Mouse (Mus musculus) liver, embryonic 14.5 days (tissue): ENCODE measurements at regions not wholly inside any gene's neighbourhood (a gene's known extent, or its start where the extent isn't known, plus 50 kb on each side); places are given as distances from the start of the nearest gene placed in this dataset.

Source experiments
- ATAC-seq: fragments of 200-750 bp; cut with Nextera tagmentation; 2 replicates; pipeline ENCODE4 v1.8.0; 2017; ENCODE audit warnings: moderate number of reproducible peaks, mild to moderate bottlenecking, moderate library complexity; ENCODE audit not compliant: insufficient read depth
- DNase-seq, 3 experiments: peaks; one replicate each; pipeline ENCODE4 v3.0.0-alpha.2; 2012 to 2013; ENCODE audit warnings: low read depth in 3 of 3, low spot score in 3 of 3
- H3K27ac ChIP-seq: fragments of 300-500 bp; sonication (generic); 2 replicates; pipeline ENCODE4 v1.5.1; 2014; ENCODE audit warnings: moderate library complexity, mild to moderate bottlenecking, control low read depth, inconsistent platforms
- H3K27me3 ChIP-seq: fragments of 300-500 bp; sonication (generic); 2 replicates; pipeline ENCODE4 v1.6.1; 2014; ENCODE audit warnings: mild to moderate bottlenecking, low read length, moderate library complexity; ENCODE audit not compliant: control insufficient read depth, insufficient read depth
- H3K36me3 ChIP-seq: fragments of 300-500 bp; sonication (generic); replicated peaks from 2 replicates; pipeline ENCODE4 v1.6.1; 2014; ENCODE audit warnings: low read depth; ENCODE audit not compliant: control insufficient read depth, insufficient read depth
- H3K4me1 ChIP-seq, 2 experiments: fragments of 200-500 bp in 1 of 2; fragments of 300-500 bp in 1 of 2; sonication (generic) in 1 of 2; replicated peaks; 2 replicates each; pipeline ENCODE4 v1.6.1; 2012 to 2014; ENCODE audit warnings: antibody characterized with exemption in 1 of 2, inconsistent platforms in 1 of 2, low read length in 1 of 2; ENCODE audit not compliant: control insufficient read depth in 2 of 2, insufficient read depth in 2 of 2
- H3K4me2 ChIP-seq: fragments of 300-500 bp; sonication (generic); 2 replicates; pipeline ENCODE4 v1.6.1; 2014; ENCODE audit warnings: low read depth, mild to moderate bottlenecking, control low read depth, moderate library complexity
- H3K4me3 ChIP-seq, 2 experiments: fragments of 200-500 bp in 1 of 2; fragments of 300-500 bp in 1 of 2; sonication (generic) in 1 of 2; 2 replicates each; pipeline ENCODE4 v1.5.1; 2012 to 2014; ENCODE audit warnings: low read depth in 2 of 2, low read length in 2 of 2, mild to moderate bottlenecking in 2 of 2, control low read depth in 1 of 2, inconsistent platforms in 1 of 2, moderate library complexity in 1 of 2; ENCODE audit not compliant: insufficient read depth in 1 of 2
- H3K9ac ChIP-seq: fragments of 300-500 bp; sonication (generic); replicated peaks from 2 replicates; pipeline ENCODE4 v1.6.1; 2014; ENCODE audit warnings: mild to moderate bottlenecking, control low read depth, moderate library complexity
- H3K9me3 ChIP-seq: fragments of 300-500 bp; sonication (generic); 2 replicates; pipeline ENCODE4 v1.6.1; 2016; ENCODE audit warnings: low read length, mixed read lengths; ENCODE audit not compliant: control insufficient read depth
- CTCF ChIP-seq: IDR thresholded peaks from 2 replicates; pipeline ENCODE4 v1.5.1; 2016; ENCODE audit warnings: antibody characterized with exemption, low read depth, control low read depth
- EP300 ChIP-seq: IDR thresholded peaks from 2 replicates; pipeline ENCODE4 v1.6.1; 2016; ENCODE audit warnings: antibody characterized with exemption, low read depth
- WGBS: fragments of 180-500 bp; shearing (Covaris S2); extraction: QIAGEN DNeasy Blood & Tissue Kit; methylation state at CpG from one replicate; pipeline ENCODE4 v1.1.7; 2014; ENCODE audit not compliant: insufficient replicate concordance; 5-methylcytosine and 5-hydroxymethylcytosine counted together

DNA sequence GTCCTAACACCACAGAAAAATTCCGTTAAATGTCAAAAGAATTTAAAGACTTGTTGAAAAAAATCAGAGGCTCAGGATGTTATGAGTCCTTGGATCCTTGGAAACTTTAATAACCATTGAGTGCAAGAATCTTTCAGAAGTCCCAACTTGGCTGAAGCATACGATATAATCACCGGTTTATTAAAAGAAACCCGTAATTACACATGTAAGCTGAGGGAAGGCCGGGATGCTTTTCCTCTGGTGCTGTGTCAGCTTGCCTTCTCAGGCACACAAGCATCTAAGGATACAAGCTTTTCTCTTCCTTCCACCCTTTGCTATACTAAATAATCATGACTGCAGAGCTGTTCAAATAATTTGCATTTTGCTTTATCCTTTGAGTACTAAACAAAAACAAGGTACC lies 160.4 kb upstream of the Pabpc6 start:
- Histone ChIP-seq H3K36me3 (no peaks in the 10 kb centered on the region), H3K27me3 (no peaks in the 10 kb centered on the region), H3K4me1 (no peaks in the 10 kb centered on the region), H3K9me3 (no peaks in the 10 kb centered on the region), H3K4me2 (no peak overlapping the region), H3K27ac (no peak overlapping the region), H3K4me3 (no peak overlapping the region), H3K9ac (no peak overlapping the region)
- no peak for DNase-seq
- 74% methylated on average over 5 of the region's 5 CpGs for WGBS
- TF ChIP-seq CTCF (no peak), EP300 (no peak)
- no peak for ATAC-seq

GRCm38 (mm10) chr17:9821358-9821757 lies 151.8 kb upstream of the Pabpc6 start:
- H3K27me3 ChIP-seq: no peaks in the 10 kb centered on the region
- 69% methylated on average over 4 of the region's 4 CpGs for WGBS
- H3K4me1 ChIP-seq: no peaks in the 10 kb centered on the region
- no peak for TF ChIP-seq CTCF
- H3K9me3 ChIP-seq: no peaks in the 10 kb centered on the region
- H3K36me3 ChIP-seq: no peaks in the 10 kb centered on the region
- no peak overlapping the region for H3K9ac ChIP-seq
- H3K4me2 ChIP-seq: no peak overlapping the region
- ATAC-seq (no peak), DNase-seq (no peak)
- no peak overlapping the region for H3K27ac ChIP-seq
- no peak overlapping the region for H3K4me3 ChIP-seq

- Histone ChIP-seq H3K9ac (no peak overlapping the region), H3K4me3 (no peak overlapping the region), H3K36me3 (no peaks in the 10 kb centered on the region), H3K27me3 (no peaks in the 10 kb centered on the region), H3K4me2 (no peak overlapping the region), H3K27ac (no peak overlapping the region), H3K4me1 (no peaks in the 10 kb centered on the region), H3K9me3 (no peaks in the 10 kb centered on the region)
- TF ChIP-seq EP300 (no peak), CTCF (no peak)
- DNase-seq (no peak), ATAC-seq (no peak)
Measured at GRCm38 (mm10) chr17:9817056-9817455, 147.5 kb upstream of the Pabpc6 start.

DNA sequence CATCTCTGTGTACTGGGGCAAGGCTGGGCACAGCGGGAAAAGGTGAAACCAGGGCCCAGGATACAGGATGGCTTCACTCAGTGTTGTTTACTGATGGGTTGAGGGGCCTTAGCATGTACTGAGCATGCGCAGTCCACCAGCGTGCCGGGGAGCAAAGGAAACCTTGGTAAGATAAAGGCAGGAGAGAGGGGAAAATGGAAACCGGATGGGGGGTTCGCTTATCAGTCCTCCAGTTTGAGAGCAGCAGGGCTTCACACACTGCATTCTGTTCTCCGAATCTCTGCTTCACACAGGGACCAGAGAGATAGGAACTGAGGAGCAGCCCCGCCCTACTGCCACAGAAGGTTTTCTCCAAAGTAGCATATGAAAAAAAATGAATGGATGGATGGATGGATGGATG lies 127.6 kb upstream of the Pabpc6 start:
- no peaks in the 10 kb centered on the region for H3K27me3 ChIP-seq
- no peak overlapping the region for H3K9ac ChIP-seq
- ATAC-seq (no peak), DNase-seq (no peak)
- H3K36me3 ChIP-seq: no peaks in the 10 kb centered on the region
- no peak overlapping the region for H3K4me2 ChIP-seq
- H3K4me1 ChIP-seq: no peaks in the 10 kb centered on the region
- no peak overlapping the region for H3K4me3 ChIP-seq
- TF ChIP-seq EP300 (no peak), CTCF (no peak)
- H3K27ac ChIP-seq: no peak overlapping the region
- no peaks in the 10 kb centered on the region for H3K9me3 ChIP-seq
- WGBS: 43% methylated on average over 8 of the region's 8 CpGs

DNA sequence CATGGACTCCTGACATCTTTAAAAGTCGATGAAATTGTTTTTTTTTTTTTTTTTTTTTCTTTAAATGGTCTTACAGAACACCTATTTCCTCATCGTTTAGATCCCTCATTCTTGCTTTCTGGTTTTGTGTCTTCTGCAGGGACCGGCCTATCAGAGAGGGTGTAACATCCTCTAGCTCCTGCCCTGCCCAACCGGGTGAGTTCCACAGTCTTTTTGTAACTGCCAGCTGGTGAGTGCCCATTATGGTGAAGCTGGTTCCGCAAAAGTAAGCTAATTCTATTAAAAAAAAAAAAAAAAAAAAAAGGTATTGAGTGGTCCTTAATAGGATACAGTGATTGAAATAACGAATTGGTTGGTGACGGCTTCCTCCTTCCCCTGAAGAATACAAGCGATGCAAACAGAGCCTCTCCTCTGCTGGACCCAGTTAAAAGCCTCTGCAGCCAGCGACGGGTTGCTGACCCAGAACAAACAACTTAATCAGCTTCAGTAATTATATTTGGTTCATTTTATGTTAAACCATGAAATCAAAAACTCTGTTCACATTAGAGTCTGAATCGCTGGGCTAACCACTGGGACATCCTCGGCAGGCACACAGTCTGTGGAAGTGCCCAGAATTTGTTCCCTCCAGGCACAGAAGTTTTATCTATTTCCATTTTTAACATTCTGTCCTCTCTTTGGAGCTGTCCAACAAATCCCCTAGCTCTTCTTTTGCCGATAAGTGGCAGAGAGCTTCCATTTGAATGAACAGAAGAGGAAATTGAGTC lies 126.9 kb upstream of the Pabpc6 start:
- no peak for TF ChIP-seq EP300
- TF ChIP-seq CTCF: no peak
- H3K27ac ChIP-seq: no peak overlapping the region
- H3K36me3 ChIP-seq: no peaks in the 10 kb centered on the region
- no peaks in the 10 kb centered on the region for H3K4me1 ChIP-seq
- WGBS: 60% methylated on average over 13 of the region's 13 CpGs
- no peak overlapping the region for H3K4me3 ChIP-seq
- DNase-seq (no peak), ATAC-seq (no peak)
- no peak overlapping the region for H3K9ac ChIP-seq
- H3K27me3 ChIP-seq: no peaks in the 10 kb centered on the region
- H3K9me3 ChIP-seq: no peaks in the 10 kb centered on the region
- no peak overlapping the region for H3K4me2 ChIP-seq
